Mouse (Mus musculus): ENCODE data around the gene Golga4. TPM values are rescaled to one million over a fixed set of nuclear protein-coding genes. Genes with fewer than 3 reads are reported as not detected.

Golga4 gene
- polyA plus RNA-seq, 1 experiment from 2014 or later: 67.0 TPM

DNA sequence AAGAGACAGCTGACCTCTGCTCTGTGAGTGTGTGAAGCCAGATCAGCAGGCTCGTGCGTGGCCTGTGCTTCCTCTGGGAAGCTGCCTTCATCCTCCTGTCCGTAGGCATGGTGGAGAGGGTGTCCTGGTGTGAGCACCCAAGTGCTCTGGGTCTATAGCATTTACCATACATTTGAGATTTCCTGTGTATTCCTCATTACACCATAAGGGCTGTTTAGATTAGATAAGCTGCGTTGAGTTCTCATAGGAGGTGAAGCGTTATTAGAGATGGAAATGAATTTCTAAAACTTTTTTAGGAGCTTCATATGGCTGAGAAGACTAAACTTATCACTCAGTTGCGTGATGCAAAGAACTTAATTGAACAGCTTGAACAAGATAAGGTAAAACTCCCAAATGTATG lies 30.9 kb downstream of the Golga4 start:
- no peak overlapping the region for H3K4me3 ChIP-seq
- H3K9me3 ChIP-seq: no peaks in the 10 kb centered on the region
- no peak overlapping the region for H3K27ac ChIP-seq
- H3K36me3 ChIP-seq: peaks cover 88% of the 10 kb centered on the region
- no peak overlapping the region for H3K4me2 ChIP-seq (replicated peaks)
- H3K4me1 ChIP-seq: no peaks in the 10 kb centered on the region
- H3K27me3 ChIP-seq (replicated peaks): no peaks in the 10 kb centered on the region
- no peak overlapping the region for H3K9ac ChIP-seq
- 96% methylated on average over 6 of the region's 6 CpGs for WGBS
- no peak for ATAC-seq (ENCODE audit: low FRiP score, low read depth)

DNA sequence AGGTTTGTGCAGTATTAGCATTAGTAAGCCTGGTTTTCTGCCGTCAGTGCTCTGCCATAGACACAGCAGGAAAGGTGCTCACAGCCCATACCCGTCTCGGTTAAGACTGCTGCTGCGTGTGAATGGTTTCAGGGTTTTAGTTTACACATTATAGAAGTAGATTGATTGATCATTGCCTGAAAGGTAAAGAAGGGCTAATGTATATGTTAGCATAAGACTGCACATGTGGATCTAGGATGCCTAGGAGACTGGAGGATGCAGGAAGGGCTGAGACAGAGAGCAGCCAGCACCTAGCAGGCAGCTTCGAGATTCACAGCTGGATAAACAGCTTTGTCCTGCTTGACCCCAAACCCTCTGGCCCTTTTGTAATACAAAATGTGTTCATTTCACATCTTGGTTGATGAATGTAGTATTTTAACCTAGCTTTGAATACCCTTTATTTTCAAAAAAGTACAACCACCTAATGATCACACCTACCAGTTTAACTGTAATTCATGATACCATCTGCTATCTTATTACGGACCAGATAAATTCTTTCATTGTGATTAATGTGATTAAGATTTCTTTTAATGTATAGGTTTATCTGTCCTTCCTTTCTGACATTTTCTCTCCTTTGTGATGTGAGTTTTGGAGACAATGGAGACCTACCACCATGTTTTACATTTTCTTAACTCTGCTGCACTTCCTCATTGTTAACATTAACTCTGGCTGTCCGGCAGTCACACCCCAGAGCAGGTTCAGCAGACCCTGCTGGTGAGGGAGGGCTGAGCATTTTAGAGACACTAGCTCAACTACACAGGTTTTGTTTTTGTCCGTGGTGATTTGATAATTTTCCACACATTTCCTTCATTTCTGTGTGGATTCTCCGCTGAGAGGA lies 31.6 kb downstream of the Golga4 start:
- Histone ChIP-seq H3K36me3 (peaks cover 88% of the 10 kb centered on the region), H3K9me3 (no peaks in the 10 kb centered on the region), H3K9ac (no peak overlapping the region), H3K4me3 (no peak overlapping the region), H3K27ac (no peak overlapping the region), H3K4me2 (replicated peaks) (no peak overlapping the region), H3K27me3 (replicated peaks) (no peaks in the 10 kb centered on the region), H3K4me1 (no peaks in the 10 kb centered on the region)
- 87% methylated on average over 9 of the region's 9 CpGs for whole genome bisulfite sequencing
- ATAC-seq (ENCODE audit: low FRiP score, low read depth): no peak

DNA sequence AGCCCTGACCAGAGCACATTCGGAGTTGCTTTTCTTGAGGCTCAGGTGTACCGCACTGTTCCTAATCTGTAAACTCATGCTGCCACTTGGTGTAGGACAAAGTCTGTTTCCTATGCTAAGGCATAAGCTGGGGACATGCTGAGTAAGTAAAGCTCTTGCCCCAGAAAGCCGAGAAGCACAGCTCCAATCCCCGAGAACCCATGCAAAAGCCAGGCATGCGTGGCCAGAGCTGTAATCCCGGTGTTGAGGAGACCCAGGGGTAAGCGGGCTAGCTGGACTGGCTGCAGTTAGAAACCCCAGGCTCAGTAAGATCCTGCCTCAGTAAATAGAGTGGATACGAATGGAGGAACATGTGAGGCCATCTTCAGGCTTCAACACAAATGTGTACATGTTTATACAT lies 35.8 kb downstream of the Golga4 start:
- H3K36me3 ChIP-seq: peaks cover 70% of the 10 kb centered on the region
- no peaks in the 10 kb centered on the region for H3K9me3 ChIP-seq
- H3K4me1 ChIP-seq: no peaks in the 10 kb centered on the region
- ATAC-seq (ENCODE audit: low FRiP score, low read depth): no peak
- 95% methylated on average over 8 of the region's 8 CpGs for WGBS
- H3K9ac ChIP-seq: no peak overlapping the region
- no peak overlapping the region for H3K27ac ChIP-seq
- no peak overlapping the region for H3K4me3 ChIP-seq
- no peaks in the 10 kb centered on the region for H3K27me3 ChIP-seq (replicated peaks)
- H3K4me2 ChIP-seq (replicated peaks): no peak overlapping the region

DNA sequence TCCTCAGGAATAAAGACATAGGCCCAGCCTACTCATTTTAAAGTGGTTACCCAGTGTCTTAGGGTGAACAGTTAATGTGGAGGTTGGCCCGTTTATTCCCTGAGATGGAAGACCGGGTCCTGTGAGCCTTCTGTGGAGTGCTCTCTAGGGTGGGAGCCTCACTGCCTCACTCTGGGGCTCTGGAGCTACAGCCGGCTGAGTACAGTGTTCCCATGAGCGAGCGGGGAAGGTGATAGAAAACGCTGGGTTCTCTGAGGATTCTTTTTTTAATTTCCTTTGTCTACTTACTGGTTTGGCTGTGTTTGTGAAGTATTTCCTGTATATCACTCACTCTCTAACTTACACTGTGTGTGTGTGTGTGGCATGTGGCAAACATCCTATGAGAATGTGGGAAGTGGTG lies 39.1 kb downstream of the Golga4 start:
- no peak overlapping the region for H3K27ac ChIP-seq
- H3K36me3 ChIP-seq: peaks cover 58% of the 10 kb centered on the region
- no peak overlapping the region for H3K4me2 ChIP-seq (replicated peaks)
- no peaks in the 10 kb centered on the region for H3K9me3 ChIP-seq
- H3K4me1 ChIP-seq: no peaks in the 10 kb centered on the region
- no peak overlapping the region for H3K9ac ChIP-seq
- no peak overlapping the region for H3K4me3 ChIP-seq
- WGBS: 83% methylated on average over 6 of the region's 6 CpGs
- H3K27me3 ChIP-seq (replicated peaks): no peaks in the 10 kb centered on the region
- ATAC-seq (ENCODE audit: low FRiP score, low read depth): no peak

DNA sequence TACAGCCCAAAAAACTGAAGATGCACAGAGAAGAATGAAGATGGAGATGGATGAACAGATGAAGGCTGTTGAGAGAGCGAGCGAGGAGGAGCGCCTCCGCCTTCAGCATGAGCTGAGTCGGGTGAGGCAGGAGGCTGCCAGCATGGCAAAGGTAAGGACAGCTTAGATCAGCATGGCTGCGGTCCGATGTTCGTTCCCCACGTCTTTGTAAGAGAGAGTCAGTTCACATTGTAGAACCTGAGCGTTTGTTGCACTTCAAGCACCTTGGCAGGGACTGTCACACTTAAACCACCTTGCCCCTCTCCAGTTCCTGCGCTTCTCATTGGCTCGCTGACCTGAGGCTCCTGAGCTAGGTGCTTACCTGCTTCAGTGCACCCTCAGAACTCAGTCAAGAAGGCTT lies 42.6 kb downstream of the Golga4 start:
- Histone ChIP-seq H3K36me3 (peaks cover 54% of the 10 kb centered on the region), H3K4me3 (no peak overlapping the region), H3K4me1 (no peaks in the 10 kb centered on the region), H3K9ac (no peak overlapping the region), H3K27ac (no peak overlapping the region), H3K9me3 (no peaks in the 10 kb centered on the region), H3K27me3 (replicated peaks) (no peaks in the 10 kb centered on the region), H3K4me2 (replicated peaks) (no peak overlapping the region)
- no peak for ATAC-seq (ENCODE audit: low FRiP score, low read depth)
- 98% methylated on average over 12 of the region's 12 CpGs for WGBS

DNA sequence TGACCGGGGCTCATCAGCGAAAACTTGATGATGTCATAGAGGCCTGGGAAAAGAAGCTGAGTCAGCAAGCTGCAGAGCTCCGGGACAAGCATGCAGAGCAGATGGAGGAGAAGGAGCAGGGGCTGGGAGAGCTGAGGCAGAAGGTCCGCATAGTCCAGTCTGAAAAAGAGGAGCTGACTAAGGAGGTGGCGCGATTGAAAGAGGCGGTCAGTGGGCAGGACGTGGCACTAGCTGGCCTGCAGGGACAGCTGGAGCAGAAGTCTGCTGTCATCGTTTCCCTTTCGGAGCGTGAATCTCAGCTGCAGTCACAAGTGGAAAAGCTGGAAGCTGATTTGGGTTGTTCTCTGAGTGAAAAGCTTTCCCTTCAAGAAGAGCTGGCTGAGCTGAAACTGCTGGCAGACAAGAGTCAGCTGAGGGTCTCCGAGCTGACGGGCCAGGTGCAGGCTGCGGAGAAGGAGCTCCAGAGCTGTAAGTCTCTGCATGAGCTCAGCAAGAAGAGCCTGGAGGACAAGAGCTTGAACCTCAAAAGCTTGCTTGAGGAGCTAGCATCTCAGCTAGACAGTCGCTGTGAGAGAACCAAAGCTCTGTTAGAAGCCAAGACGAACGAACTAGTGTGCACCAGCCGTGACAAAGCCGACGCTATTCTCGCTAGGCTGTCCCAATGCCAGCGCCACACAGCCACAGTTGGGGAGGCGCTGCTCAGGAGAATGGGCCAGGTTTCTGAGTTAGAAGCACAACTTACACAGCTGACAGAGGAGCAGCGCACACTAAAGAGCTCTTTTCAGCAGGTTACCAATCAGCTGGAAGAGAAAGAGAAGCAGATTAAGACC lies 51.1 kb downstream of the Golga4 start:
- Histone ChIP-seq H3K9me3 (no peaks in the 10 kb centered on the region), H3K9ac (no peak overlapping the region), H3K4me3 (no peak overlapping the region), H3K4me1 (no peaks in the 10 kb centered on the region), H3K27ac (no peak overlapping the region), H3K4me2 (replicated peaks) (no peak overlapping the region), H3K27me3 (replicated peaks) (no peaks in the 10 kb centered on the region), H3K36me3 (peaks cover 85% of the 10 kb centered on the region)
- WGBS: 88% methylated on average over 24 of the region's 24 CpGs
- ATAC-seq (ENCODE audit: low FRiP score, low read depth): no peak

DNA sequence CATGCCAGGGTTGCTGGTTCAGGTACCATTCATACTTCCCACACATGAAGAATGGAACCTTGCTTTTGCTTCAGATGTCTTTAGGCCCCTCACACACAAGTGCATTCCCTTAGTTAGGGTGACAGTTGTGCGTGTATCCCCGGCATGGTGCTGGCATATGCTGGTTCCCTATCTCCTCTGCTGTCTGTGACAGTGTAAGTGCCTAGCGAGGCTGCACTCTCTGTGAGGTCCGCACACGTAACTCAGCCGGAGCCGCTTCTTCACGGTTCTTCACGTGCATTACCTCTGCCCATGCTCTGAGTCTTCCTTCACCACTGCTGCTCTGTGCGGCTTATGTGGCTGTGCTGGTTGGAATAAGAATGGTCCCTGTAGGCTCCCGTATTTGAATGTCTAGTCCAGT lies 57.3 kb downstream of the Golga4 start:
- Histone ChIP-seq H3K4me1 (no peaks in the 10 kb centered on the region), H3K4me3 (no peak overlapping the region), H3K4me2 (replicated peaks) (no peak overlapping the region), H3K27ac (no peak overlapping the region), H3K9ac (no peak overlapping the region), H3K9me3 (no peaks in the 10 kb centered on the region), H3K36me3 (peaks cover 92% of the 10 kb centered on the region), H3K27me3 (replicated peaks) (no peaks in the 10 kb centered on the region)
- ATAC-seq (ENCODE audit: low FRiP score, low read depth): no peak
- WGBS: 95% methylated on average over 11 of the region's 11 CpGs

DNA sequence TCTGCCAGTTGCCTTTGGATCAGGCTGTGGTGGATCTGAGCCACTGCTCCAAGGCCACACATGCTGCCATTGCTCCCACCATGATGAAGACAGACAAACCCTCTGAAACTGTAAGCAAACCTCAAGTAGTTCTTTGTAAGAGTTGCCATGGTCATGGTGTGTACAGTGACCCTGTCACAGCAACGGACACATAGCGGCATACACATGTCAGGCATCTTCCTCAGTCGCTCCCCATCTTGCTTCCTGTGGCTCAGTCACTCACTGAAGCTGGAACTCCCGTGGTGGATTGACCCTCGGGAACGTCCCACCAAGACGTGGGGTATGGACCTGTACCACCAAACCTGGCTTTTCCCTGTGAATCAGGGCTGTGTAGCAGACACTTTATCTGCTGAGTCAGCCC lies 57.8 kb downstream of the Golga4 start:
- no peak overlapping the region for H3K4me3 ChIP-seq
- no peak for ATAC-seq (ENCODE audit: low FRiP score, low read depth)
- no peaks in the 10 kb centered on the region for H3K4me1 ChIP-seq
- WGBS: 94% methylated on average over 7 of the region's 7 CpGs
- H3K9me3 ChIP-seq: no peaks in the 10 kb centered on the region
- no peaks in the 10 kb centered on the region for H3K27me3 ChIP-seq (replicated peaks)
- no peak overlapping the region for H3K27ac ChIP-seq
- H3K4me2 ChIP-seq (replicated peaks): no peak overlapping the region
- no peak overlapping the region for H3K9ac ChIP-seq
- peaks cover 88% of the 10 kb centered on the region for H3K36me3 ChIP-seq

DNA sequence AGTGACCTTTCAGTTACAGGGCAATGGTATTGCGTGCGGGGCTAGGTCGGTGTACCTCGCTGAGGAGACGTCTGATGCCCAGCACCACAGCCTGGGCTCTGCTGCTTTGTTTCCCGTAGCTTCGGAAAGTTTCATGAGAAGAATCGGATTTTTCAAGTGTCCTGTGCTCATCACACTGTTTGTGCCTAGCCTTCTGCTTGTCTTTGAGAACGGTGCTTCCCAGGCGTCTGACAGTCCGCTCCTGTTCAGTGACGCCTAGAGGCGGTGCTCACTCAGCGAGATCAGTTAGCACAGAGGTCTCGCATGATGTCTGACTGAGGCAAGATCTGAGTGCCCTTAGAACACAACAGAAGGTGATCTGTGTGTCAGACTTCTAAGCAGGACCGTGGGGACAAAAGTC lies 58.6 kb downstream of the Golga4 start:
- no peak overlapping the region for H3K4me2 ChIP-seq (replicated peaks)
- H3K4me1 ChIP-seq: no peaks in the 10 kb centered on the region
- no peaks in the 10 kb centered on the region for H3K27me3 ChIP-seq (replicated peaks)
- H3K9ac ChIP-seq: no peak overlapping the region
- peaks cover 88% of the 10 kb centered on the region for H3K36me3 ChIP-seq
- no peak overlapping the region for H3K27ac ChIP-seq
- no peak overlapping the region for H3K4me3 ChIP-seq
- 94% methylated on average over 16 of the region's 16 CpGs for WGBS
- no peak for ATAC-seq (ENCODE audit: low FRiP score, low read depth)
- no peaks in the 10 kb centered on the region for H3K9me3 ChIP-seq

DNA sequence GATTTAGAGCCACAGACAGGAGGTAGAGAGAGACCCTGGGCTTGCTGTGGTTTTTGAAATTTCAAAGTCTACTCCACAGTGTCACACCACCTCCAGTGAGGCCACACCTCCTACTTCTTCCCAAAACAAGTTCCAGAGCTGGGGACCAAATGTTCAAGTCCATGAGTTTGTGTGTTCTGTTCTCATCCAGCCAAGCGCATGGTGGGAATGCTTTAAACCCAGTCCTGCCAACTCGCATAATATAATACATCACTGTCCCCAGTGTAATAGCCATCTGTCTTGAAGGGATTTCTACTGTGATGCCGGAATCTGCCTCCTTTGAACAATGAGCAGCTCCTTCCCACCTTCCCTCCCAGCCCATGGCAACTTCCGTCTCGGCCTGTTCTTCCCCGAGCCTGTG lies 63.3 kb downstream of the Golga4 start:
- H3K27me3 ChIP-seq (replicated peaks): no peaks in the 10 kb centered on the region
- peaks cover 83% of the 10 kb centered on the region for H3K36me3 ChIP-seq
- H3K9ac ChIP-seq: no peak overlapping the region
- 81% methylated on average over 6 of the region's 6 CpGs for WGBS
- no peak for ATAC-seq (ENCODE audit: low FRiP score, low read depth)
- no peaks in the 10 kb centered on the region for H3K9me3 ChIP-seq
- no peaks in the 10 kb centered on the region for H3K4me1 ChIP-seq
- no peak overlapping the region for H3K4me2 ChIP-seq (replicated peaks)
- no peak overlapping the region for H3K4me3 ChIP-seq
- H3K27ac ChIP-seq: no peak overlapping the region

DNA sequence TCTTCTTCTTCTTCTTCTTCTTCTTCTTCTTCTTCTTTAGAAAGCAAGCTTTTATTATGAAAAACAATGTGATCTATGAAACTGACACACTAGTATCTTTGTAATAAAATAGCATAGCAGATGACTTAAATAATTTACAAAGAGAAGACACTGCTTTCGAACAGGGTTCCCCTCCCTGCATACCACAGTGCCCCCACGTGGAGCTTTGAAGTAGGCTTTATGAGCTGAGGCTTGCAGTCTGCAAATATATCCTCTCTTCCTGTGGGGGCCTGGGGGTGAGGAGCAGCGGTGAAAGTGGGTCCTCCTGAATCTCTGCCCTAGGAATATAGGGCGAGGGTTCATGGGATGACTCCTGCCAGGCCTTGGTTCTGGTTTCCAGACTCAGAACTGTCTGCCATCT lies 64.8 kb downstream of the Golga4 start:
- Histone ChIP-seq H3K4me1 (no peaks in the 10 kb centered on the region), H3K9me3 (no peaks in the 10 kb centered on the region), H3K36me3 (peaks cover 80% of the 10 kb centered on the region), H3K9ac (no peak overlapping the region), H3K4me2 (replicated peaks) (no peak overlapping the region), H3K4me3 (no peak overlapping the region), H3K27me3 (replicated peaks) (no peaks in the 10 kb centered on the region), H3K27ac (no peak overlapping the region)
- 85% methylated on average over 4 of the region's 4 CpGs for WGBS
- ATAC-seq (ENCODE audit: low FRiP score, low read depth): no peak

DNA sequence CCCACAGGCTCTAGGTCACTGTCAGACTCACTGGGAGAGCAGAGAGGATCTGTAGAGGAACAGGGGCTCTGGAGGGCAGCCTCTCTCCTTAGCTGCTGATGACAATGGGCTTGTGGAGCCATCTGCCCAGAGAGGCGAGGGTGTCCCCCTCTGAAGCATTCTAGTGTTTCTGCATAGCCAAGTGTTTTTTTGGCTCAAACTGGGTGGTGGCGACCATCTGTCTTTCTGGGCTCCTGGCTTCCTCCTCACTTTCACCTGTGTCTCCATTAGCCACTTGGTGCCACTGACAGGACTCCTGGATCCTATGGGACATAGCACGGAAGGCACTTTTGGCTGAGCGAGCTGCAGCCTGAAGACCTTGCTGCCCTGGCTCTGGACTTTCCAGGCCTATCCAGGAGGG lies 65.6 kb downstream of the Golga4 start:
- Histone ChIP-seq H3K9me3 (no peaks in the 10 kb centered on the region), H3K27ac (no peak overlapping the region), H3K36me3 (peaks cover 77% of the 10 kb centered on the region), H3K9ac (no peak overlapping the region), H3K4me1 (no peaks in the 10 kb centered on the region), H3K27me3 (replicated peaks) (no peaks in the 10 kb centered on the region), H3K4me3 (no peak overlapping the region), H3K4me2 (replicated peaks) (no peak overlapping the region)
- 86% methylated on average over 4 of the region's 4 CpGs for WGBS
- ATAC-seq (ENCODE audit: low FRiP score, low read depth): no peak
